Mouse (Mus musculus) cerebellum, adult (tissue): ENCODE measurements at regions not wholly inside any gene's neighbourhood (a gene's known extent, or its start where the extent isn't known, plus 50 kb on each side); places are given as distances from the start of the nearest gene placed in this dataset.

ENCODE experiments used
- ATAC-seq: cut with Nextera tagmentation; 2 replicates; pipeline ENCODE4 v1.9.2; 2017; ENCODE audit warnings: mild to moderate bottlenecking, moderate library complexity, mixed read lengths; ENCODE audit not compliant: insufficient number of reproducible peaks, low FRiP score, low TSS enrichment

DNA sequence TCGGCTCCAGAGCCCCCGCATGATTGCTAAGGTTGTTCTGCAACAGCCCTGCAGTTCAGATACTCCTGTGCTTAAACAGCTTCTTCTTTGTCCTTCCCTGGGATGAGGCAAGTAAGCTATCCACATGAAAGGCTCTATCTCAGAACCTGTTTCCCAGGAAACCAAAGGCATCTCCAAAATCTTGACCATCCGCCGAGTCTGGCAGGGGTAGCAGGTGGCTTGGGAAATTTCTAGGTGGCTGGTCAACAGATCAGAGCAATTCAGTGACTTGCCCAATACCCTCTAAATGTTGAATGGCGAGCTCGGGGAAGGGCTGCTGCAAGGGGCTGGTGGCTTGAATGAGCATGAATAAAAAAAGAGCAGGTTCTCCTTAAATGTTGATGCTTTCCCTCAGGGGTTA, 229.7 kb upstream of the Mphosph6 start:
- ATAC-seq = no peak

DNA sequence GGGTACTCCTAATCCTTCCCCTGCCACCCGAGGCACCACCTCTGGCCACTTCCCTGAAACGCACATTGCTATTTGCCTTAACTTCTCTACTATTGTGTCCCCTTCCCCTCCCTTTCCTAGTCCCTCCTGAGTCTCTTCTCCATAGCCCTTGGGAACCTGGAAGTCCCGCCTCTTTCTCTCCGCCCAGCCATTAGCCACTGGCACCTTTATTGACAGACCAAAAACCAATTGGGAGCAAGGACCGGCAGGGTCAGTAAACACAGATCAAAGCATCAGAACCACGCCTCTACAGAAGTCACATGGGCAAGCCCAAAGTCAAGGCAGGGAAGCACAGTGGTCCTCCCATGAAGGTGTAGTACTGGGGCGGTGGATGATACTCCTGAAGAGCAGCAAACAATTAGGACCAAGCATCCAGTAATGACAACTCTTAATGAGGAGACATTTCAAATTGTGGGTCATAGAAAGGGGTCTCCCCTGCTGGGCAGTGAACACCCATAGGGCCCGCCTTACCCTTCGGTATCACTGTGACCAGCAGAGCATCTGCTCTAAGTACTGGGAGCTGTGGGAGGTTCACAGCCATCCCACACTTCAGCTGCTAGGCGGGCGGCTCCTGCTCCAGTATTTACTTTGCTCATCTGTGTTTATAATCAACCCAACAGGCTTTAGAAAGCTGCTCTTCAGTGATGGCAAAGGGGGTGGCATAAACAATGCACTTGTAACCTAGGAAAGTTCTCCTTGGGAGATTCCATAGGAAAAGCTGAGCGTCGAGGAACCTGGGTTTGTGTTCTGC, 226.5 kb upstream of the Mphosph6 start:
- ATAC-seq = no peak

DNA sequence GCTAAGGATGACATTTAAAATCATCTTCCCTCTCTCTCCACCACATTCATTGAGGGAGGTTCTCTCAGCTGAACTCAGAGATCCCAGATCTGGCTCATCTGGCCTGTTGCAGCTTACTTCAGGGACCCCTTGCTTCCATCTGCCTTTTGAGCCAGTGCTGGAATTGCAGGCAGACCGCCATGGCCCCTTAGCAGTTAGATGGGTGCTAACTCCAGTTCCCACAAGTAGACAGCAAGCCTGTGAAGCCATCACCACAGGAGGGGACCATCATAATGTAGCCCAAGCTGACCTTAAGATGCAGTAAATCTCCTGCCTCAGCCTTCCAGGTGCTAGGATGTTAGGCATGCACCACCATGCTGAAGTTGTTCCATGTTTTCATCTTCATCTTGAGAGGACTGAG, 221.7 kb upstream of the Mphosph6 start:
- ATAC-seq = no peak

DNA sequence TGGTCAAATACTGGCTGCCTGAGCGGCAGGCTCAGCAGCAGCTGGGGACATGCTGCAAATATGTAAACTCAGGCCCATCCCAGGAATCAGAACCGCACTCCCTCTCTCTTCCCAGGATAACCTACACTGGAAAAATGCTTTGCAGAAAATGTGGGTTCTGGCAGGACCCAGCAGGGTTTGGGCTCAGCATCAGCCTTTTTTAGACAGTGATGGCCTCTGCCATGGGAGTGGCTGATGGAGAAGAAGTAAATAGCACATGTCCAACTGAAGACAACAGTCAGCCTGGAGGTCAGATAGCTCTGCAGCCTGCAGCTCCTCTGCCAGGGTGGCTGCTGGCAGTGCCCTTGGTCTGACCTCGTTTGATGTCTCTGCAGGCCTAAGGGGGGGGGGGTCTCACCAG, 220.2 kb upstream of the Mphosph6 start:
- ATAC-seq = no peak

DNA sequence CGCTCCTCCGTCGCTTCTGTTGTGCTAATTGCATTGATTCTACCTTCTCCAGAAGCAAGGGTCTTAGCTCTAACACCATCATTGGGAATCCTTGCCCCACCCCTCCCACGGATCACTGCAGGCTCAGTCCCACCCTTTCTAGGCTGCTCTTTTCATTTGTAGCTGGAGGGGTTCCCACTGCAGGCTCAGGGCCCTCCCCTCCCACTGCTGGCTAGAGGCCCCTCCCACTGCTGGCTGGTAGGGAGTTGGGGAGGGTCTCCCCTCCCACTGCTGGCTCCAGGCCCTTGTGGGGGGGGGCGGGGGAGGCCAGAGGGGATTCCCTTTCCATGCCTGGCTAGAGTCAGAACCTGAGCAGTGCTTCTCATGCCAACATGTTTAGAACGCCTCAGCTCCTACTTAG, 215.5 kb upstream of the Mphosph6 start:
- ATAC-seq = no peak; the same call in 1 of the 2 replicates

DNA sequence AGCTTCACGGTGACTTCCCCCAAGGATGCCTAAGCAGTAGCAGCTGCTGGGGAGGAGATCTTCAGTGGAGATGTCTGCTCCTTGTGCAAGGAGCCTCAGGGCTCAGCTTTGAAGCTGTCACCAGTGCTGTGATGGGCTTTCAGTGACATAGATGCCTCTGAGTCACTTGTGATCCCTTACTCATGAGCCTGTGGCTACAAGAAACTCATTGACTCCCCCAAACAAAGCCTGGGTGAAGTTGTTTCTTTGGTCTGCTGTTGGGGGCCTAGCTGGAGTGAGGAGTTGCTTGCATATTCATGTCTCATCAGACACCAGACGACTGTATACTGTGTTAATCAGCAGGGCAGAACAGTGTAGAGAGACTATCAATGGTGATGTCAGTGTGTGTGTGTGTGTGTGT, 203.4 kb upstream of the Mphosph6 start:
- ATAC-seq = no peak

DNA sequence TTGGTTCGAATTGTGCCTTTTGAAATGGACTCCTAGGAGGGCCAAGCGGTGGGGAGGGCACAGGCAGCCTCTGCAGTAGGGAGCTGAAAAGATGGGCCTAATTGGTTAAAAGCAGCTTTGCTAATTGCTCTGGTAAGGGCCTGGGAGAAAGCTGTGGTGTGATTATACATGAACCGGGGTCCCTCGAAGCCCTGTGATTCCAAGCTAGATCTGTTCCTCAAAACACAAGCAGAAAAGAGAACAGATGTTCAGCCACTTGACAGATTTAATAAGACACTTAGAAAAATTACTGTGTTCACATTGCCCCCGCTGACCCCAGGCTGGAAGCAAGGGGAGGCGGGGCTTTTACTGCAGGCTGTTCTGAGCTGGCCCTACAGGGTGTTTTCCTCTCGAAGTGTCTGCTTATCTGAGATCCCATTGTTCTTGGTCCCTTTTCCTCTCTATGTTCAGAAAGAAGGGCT, 202.7 kb upstream of the Mphosph6 start:
- no peak for ATAC-seq

DNA sequence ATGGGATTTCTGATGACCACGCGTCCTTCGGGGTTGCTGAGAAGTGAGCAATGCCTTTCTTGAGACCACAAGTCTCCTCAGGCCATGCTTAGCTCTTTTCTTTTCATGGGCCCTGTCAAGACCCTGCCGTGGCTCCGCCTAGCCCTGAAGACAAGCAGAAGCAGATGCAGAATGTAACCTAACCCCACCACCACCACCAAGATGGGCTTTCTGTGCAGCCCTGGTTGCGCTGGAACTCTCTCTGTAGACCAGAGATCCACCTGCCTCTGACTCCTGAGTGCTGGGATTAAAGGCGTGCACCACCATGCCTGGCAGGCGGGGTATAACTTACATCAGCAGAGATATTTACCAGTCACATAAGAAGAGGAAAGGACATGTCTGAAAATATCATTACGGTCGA, 199.4 kb upstream of the Mphosph6 start:
- no peak for ATAC-seq

DNA sequence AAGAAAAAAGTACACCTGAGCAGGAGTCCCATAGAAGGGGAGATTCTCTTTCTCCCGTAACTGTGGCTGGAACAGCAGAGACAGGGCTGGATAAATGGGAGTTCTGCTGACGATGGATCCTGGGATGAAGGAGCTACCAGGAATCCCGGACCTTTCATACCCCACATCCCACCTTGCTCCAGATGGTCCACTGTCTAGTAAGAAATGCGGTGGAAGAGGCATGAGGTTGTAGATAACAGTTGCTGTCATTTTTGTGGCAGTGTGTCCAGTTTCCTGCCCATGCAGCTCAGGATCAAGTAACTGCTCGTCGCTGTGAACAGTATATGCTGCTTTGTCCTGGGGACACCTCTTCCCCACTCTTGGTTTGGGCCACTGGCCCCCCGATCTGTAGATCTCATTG, 190.1 kb upstream of the Mphosph6 start:
- no peak for ATAC-seq

DNA sequence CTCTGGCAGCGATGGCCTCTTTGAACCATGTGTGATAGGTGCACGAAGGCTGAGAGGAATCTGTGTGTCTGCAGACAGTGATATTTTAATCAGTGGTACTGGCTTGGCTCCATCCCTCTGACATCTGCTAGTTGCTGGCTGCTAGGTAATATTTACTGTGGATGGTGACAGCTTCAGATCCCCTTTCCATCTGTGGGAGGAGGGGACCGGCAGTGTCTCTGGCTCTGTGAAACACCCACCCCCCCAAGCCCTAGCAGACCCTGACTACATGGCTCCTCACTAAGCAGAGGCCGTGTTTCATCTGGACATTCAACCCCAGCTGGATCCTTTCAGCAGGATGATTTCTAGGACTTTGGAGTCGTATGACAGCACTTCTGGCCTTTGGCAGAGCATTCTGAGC, 187.0 kb upstream of the Mphosph6 start:
- no peak for ATAC-seq

DNA sequence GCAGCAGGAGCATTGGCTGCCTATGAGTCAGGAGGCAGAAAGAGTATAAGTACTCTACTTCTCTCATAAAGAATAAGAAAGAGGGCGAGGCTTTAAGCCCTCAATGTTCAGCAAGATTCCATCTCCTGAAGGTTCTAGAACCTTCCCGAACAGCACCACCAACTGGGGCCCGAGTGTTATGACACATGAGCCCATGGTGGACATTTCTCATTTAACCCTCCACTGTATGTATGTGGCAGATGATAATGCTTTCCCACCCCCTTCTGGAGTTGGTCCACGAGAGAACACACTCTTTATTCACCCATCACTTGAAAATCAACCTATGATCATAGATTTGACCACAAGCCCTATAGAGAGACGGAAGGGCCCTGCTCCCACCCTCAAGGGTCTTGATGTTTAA, 166.6 kb upstream of the Mphosph6 start:
- no peak for ATAC-seq

DNA sequence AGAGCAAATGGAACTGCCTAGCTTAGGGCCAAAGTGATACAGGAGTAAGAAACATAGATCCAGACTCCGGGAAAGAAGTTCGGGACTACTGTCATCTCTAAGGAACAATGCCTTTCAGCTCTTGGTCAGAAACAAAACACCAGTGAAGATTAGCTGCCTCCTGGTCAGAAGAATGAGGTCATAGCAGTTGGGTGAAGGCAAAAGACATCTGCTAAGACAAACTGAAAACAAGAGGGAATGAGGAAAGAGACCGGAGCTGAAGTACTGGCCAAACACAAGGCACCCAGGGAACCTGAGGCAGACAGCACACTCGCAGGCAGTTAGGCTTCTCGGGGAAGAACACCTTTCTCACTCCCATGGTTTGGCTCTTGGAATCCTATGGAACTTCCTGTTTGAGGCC, 164.8 kb upstream of the Mphosph6 start:
- ATAC-seq = no peak

DNA sequence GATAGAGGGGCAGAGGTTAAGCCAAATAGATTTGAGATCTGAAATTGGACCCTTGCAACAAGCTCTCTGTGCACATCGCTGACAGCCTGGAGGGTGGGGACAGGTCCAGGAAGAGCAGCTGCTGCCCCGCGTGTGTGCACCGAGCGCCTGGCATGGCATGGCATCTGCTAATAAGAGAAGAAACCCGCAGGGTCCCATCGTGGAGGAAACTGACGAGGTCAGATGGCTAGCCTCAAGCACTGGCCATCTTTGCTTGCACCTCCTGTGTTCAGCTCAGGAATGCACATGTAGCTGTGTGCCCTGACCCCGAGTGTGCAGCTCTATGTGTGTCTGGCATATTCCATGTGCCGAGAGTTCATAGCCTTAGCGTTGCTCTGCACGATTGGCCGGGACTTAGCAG, 161.7 kb upstream of the Mphosph6 start:
- ATAC-seq = peak; percentile 78

DNA sequence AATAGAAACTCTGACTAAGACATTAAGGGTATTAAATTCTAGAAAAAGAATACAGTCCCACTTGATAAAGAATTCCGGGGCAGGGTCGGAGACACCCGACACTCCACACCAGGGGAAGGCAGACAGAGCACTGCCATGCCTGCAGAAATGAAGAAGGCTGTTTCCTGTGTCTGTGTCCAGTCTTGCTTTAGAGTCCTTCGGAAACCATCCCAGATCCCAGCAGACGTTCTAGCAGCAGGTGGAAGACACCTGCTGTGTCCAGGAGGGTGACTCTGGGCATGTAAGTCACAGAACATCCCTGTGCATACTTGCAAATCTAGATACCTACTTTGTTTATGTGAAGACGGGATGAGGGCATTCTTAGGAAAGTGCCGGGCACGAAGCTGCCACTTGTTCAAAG, 160.9 kb upstream of the Mphosph6 start:
- peak; percentile 41; the same call in 1 of the 2 replicates for ATAC-seq

DNA sequence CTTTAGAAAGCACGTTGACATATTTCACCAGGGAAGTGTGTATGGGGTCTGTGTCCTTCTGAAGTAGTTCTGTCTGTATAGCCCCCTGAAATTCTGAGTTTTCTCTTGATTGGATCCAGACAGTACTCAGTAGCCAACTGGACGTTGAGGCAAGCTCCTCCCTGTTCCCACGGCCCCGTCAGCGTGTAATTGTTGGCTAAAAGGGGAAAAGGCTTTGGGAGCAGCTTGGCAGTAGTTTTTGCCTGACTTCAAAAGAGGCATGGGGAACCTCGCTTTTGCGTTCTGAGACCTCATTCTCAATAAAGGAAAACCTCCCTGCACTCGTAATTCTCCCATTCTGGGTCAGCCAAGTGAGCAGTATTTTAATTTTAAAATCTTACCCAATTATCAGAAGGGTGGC, 157.8 kb upstream of the Mphosph6 start:
- no peak for ATAC-seq

DNA sequence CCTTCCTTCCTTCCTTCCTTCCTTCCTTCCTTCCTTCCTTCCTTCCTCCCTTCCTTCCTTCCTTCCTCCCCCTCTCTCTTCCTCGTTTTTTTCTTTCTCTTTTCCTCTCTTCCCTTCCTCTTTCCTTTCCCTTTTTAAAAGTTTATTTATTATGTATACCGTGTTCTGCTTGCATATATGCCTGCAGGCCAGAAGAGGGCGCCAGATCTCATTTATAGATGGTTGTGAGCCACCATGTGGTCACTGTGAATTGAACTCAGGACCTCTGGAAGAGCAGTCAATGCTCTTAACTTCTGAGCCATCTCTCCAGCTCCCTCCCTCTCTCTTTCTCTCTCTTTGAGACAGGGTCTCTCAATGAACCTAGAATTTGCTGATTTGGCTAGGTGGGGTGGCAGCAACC, 157.2 kb upstream of the Mphosph6 start:
- no peak for ATAC-seq

DNA sequence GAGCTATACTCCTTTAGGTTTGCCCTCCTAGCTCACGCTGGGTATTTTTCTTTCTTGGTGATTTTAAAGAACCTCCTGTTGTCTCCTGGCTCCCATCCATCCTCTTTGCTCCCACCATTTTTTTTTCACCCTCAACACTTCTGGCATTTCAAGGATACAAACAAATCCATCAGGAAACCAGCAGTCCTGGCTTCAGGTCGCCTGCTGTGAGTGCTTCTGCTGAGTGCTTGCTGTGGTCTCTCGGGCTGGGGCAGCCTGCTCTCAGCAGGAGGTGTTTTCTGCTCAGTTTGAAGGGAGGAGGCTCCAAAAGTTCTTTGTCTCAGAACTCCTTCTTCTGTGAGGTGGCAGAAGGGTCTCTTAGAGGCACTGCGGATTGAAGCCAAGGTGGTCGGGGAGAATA, 149.9 kb upstream of the Mphosph6 start:
- ATAC-seq = no peak

DNA sequence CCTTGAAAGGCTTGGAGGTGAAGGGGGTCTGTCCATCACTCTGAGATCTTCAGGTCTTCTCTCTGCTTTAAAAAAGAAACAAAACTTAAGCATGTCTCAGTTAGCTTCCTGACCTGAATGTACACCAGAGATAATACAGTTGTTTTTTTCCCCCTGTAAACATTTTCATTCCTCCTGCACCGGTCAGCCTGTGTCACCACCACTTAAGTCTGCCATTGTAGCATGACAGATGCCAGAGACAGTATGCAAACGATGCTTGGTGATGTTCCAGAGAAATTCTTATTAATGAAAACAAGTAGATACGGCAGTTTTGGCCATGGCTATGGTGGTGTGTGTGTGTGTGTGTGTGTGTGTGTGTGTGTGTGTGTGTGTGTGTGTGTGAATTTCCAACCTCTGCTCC, 144.8 kb upstream of the Mphosph6 start:
- ATAC-seq = no peak

DNA sequence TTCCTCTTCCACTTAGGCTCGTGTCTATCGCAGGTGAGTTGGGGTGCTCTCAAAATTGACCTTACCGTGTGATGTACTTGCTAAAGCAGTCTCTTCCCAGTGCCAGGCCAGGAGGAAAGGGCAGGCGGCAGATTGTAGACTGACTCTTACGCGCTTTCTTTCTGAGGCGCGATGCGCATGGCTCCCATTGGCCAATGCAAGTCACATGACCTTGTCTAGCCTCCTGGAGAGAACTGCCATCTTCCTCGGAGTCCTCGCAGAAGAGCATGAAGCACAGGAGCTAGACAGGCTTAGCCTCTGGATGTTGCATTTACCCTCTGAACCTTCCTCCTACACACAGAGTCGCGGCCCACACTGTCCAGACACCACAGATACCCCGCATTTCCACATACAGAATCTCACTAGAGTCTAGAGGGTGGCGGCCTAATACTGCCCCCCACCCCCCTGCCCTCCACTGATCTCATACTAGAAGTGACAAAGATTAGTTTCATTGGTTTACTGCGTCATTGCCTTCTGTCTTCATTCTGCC, 132.9 kb upstream of the Mphosph6 start:
- ATAC-seq = no peak

DNA sequence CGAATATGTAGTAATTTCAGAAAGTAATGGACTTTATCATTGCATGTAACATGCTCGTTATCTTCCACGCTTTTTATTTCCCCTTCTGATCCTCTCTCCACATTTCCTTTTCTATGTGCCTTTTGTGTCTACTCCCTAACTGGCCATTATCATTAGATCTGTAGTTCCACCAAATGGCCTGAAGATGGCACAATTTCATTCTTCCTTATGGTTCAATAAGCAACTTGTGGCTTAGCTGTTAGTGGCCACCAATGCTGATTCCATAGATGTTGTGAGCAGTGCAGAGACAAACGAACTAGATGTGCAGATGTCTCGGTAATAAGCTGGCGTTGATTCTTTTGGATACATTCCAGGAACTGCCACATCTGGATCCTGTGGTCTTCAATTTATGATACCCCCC, 128.9 kb upstream of the Mphosph6 start:
- no peak for ATAC-seq

DNA sequence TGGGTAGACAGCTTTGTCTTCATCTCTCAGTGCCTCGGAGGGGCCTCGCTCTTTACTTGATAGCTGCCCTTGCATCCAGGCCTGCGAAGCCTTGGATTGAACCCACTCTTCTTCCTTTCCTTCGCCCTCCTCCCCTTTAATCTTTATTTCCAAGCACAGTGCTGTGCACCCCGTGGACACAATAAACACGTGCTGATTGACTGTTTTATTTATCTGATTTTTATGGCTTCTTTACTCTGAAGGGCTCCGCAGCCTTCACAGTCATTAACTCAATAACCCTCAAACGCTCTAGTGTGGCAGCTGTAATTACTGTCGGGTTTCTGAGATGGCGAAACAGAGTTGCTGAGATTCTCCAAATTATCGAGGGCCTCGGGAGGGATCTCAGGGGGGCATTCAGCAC, 127.9 kb upstream of the Mphosph6 start:
- ATAC-seq = no peak

DNA sequence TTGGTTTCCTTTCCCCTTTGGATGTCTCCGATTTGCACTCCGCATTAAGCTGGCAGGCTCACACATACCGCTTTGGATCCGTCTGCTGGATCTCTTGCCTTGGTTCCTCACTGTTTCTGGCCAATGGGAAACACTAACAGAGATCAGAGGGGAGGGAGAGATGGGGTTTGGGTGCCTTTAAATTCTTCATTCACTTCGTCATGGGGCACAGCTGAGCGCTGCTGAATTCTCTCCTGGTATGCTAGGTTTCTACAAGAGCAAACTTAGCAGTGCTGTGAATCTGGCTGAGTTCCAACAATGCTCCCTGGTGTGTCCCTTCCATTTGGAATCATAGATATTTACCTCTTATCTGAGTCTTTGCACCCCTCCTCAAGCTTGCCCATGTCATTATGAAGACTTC, 121.6 kb upstream of the Mphosph6 start:
- ATAC-seq = no peak
